Mouse (Mus musculus) common myeloid progenitor, adult 5-6 weeks (primary cell): Measurements from ENCODE around the gene Ptgs2. TPM values are rescaled to one million over a fixed set of nuclear protein-coding genes. Genes with fewer than 3 reads are reported as not detected.
A peak's percentile ranks its signal among the peaks of the same experiment; 100 is the strongest.

ENCODE experiments used
- ATAC-seq: replicated peaks from 2 replicates; pipeline ENCODE4 v1.8.0; 2016; ENCODE audit warnings: low read depth, mild to moderate bottlenecking, moderate TSS enrichment, inconsistent platforms; ENCODE audit not compliant: poor library complexity, severe bottlenecking
- total RNA-seq: library from RNA; stranded (forward); fragments of 200-1000, 187-1606 nt; gene quantifications from 2 replicates; pipeline ENCODE4 v1.2.3, GENCODE M21; 2017

Gene Ptgs2
- total RNA-seq = 4.8 and 8.0 TPM in 2 replicates

DNA sequence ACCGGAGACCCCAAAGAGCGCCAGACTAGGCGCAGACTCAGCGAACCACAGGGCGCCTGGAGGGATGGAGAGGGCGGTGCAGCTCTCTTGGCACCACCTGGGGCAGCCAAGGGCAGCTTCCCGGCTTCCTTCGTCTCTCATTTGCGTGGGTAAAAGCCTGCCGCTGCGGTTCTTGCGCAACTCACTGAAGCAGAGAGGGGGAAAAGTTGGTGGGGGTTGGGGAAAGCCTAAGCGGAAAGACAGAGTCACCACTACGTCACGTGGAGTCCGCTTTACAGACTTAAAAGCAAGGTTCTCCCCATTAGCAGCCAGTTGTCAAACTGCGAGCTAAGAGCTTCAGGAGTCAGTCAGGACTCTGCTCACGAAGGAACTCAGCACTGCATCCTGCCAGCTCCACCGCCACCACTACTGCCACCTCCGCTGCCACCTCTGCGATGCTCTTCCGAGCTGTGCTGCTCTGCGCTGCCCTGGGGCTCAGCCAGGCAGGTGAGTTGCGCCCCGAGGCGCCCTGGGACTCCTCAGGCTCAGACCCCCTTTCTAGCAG, at the start of gene Ptgs2:
TSS of gene Ptgs2 (plus strand) at position 242 of the 544 bp plus-strand sequence.
- ATAC-seq = peak; percentile 96

DNA sequence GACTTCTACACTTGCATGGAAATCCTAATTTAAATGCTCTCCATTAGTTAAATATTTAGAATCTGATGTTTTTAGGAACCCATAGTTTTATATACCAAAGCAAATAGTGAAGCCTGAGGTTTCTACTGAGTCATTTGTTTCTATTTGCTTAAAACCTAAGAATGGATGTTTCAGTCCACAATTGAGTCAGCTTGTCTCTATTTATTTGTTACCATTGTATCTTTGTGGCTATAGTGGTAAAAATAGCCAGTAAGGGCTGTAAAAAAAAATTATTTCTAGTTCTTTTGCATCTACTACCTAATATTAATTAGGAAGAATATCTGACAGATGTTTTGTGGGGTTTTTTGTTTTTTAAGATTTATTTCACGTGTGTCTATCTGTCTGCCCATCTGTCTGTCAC, 49.6 kb upstream of the Ptgs2 start:
- ATAC-seq = no peak

DNA sequence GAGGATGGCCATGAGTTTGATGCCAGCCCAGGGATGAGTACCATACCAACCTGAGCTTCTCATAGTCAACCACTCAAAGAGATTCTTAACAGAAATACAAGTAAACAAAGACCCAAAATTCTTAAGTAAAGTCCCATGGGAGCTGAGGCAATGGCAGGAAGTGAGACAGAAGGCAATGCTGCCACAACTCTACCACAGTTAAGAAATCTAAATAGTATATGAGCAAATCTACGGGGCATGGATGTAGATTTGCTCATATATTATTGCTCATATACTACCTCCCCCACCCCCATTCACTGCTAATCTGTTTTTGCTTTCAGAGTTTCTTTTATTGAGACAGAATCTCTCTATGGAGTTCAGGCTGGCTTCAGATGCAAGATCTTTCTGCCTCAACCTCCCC, 34.1 kb upstream of the Ptgs2 start:
- ATAC-seq = no peak

DNA sequence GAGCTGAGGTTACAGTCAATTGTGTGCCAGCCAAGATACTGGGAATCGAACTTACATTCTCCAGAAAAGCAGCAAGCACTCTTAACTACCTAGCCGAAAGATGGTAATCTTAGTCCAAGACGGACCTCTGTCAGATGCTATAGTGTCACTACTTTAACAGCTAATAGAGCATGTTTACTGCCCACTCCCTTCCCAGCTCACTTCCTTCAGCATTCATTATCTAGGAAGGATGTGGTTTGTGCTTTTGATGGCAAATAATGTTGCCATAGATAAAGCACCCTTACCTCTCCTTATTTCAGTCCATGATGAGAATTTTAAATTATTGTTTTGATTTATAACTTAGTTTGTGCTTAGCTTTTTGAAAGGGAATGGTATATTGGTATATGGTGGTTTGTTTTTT, 27.0 kb upstream of the Ptgs2 start:
- peak; percentile 36 for ATAC-seq

DNA sequence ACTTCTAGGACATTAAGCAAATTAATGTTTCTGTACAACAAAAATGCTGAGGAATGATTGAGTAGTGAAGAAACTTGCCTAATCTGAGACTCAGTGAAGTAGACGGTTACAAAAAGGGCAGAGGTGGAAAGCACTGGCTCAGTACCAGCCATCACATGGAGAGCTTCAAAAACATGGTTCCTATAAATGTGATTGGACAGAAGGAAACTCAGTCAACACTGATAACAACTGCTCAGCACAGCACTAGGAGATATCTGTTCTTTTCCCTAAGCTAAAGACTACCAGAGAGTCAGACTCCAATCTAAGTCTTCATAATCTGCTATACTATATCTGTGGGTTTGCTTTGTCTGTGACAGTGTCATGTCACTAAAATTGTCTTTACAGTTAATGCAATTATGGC, 25.2 kb upstream of the Ptgs2 start:
- ATAC-seq = no peak

DNA sequence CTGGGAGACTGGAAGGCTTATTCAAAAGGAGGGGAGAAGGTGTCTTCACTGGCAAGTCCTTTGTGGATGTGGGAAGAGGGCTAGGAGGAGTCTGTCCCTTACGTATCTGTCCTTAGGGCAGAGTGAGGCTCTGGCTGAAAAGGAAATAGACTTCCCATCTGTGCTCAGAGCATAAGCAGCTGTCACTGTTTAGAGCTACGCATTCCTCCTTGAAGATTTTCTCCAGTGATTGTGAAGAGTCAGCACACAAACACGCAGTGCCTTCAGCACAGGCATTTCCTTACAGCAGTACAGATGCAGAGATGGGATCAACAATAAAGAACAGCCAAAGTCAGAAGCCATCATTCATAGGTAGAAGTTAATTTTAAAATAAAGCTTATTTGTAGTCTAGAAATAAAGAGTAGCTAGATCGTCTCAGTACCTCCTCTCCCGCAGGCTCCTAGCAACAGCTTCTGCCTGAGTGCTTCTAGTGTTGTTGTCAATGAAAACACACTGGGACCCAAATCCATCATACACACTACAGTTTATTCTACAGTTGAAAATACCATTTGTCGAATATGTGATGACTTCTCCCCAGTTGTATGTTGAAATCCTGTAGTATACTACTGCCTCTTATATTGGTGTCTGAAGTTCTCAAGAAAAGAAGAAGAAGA, 10.7 kb upstream of the Ptgs2 start:
- ATAC-seq = no peak

DNA sequence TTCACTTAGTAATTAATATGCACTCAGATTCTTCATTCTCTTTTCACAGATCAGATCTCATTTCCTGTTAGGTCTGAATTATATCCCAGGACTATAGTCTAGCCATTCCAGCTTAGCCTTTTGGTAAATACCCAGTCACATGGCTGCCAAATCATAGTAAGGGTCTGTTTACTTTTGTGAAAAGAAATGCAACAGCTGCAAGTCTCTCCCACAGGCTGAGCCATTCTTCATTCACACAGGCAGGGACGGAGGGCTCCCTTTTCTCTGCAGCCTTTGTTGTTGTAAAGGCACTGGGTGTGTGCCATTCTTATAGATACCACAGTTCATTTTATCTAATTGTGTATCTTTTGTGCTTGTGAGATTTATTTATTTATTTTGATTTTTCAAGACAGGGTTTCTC, 9.6 kb upstream of the Ptgs2 start:
- ATAC-seq = no peak

DNA sequence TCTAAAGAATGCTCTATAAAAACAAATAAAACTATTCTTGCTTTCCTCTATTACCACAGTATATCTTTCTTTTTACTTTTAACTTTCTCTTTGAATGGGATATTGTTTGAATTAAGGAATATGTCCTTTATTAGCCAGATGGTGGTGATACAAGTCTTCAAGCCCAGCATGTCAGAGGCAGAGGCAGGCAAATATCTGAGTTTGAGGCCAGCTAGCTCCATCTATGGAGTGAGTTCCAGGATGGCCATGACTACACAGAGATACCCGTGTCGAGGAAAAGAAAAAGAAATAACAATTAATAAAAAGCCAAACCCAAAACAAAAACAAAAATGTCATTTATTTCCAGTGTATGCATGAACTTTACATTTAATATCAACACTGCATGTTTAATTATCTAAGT, 2.8 kb upstream of the Ptgs2 start:
- ATAC-seq = no peak

DNA sequence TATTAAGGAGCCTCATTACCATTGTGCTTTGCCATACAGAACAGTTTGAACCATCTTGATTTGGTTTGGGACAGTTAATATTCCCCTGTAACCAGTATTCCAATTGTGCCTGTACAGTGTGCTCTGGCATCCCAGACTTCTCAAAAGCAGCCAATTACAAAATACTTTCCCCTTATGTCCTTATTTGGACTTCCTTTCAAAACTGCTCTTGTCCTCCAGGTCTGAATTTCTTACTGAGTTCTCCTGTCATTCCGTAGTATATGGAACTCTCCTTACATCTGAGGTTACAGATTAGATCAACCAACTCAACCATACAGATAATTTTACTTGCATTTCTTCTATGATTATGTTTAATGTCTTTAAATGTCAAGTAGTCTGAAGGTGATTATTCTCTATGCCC, 2.1 kb upstream of the Ptgs2 start:
- ATAC-seq = no peak

DNA sequence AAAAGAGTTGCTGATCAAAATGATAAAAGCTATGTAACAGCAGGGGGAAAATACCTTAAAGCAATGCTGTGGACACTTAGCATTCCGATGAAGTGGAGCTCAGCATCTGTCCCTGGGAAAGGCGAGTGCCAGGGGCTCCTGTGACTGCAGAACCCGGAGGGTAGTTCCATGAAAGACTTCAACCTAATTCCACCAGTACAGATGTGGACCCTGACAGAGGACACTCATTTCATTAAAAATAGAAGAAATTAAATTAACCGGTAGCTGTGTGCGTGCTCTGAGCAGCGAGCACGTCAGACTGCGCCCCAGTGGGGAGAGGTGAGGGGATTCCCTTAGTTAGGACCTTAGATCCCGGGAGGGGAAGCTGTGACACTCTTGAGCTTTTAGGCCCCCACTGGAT, 457 bp upstream of the Ptgs2 start:
- ATAC-seq = no peak

DNA sequence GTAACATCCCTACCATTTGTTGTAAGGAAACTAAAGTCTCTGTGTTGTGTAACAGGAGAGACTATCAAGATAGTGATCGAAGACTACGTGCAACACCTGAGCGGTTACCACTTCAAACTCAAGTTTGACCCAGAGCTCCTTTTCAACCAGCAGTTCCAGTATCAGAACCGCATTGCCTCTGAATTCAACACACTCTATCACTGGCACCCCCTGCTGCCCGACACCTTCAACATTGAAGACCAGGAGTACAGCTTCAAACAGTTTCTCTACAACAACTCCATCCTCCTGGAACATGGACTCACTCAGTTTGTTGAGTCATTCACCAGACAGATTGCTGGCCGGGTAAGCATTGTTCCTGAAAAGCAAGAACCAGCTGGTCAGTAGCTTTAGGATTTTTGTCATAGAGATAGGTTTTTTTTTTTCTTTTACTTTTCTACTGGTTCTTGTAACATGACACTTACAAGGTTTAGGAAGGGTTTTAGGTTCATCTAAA, 4.4 kb downstream of the Ptgs2 start:
- no peak for ATAC-seq

DNA sequence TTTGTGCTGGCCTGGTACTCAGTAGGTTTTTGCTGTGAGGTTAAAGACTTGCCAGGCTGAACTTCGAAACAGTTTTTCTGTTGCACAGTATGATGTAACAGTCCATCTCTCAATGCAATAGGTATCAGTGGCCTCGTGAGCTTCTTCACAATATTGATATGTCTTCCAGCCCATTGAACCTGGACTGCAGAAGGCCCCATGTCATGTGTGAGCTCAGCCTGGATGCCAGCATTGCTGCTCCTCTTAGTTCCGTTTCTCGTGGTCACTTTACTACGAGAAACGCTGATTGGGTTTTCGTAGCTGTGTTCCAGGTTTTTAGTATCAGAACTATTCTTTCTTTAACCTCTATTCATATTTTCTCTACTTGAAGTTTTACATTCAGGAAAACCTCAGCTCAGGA, 6.9 kb downstream of the Ptgs2 start:
- ATAC-seq = no peak

DNA sequence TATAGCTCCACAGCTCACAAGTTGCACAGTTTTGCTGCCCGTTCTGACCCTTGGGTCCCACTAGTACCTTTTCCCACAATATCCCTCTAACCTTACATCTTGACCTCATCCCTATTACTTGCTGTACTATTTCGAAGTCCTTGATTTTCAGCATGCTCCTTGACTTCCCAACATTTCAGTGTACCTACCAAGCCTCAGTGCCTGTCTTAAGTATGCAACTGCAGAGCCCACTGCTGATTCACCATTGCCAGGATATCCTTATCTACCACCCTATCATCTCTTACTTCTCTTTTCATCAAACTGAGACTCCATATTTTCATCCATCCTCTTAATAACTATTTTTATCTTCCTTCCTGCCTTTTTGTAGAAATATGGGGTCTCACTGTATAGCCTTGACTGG, 9.8 kb downstream of the Ptgs2 start:
- no peak for ATAC-seq

DNA sequence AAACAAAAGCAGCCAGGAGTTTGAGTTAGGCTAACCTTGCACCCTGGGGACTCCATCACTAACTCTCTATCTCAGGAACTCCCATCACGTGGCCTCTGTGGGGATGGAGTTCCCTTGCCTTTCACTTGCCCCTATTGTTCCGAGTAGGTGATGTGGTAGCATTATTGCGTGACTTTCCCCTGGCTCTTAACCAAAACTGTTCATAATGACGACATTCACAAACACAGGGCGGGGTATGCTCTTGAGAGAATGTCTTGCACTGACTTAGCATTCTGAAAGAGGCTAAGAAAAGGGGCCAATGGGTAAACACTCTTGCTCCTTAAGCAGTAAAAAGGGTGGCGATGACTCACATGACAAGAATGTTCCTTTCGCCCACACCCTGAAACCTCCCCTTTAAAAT, 15.5 kb downstream of the Ptgs2 start:
- no peak for ATAC-seq

DNA sequence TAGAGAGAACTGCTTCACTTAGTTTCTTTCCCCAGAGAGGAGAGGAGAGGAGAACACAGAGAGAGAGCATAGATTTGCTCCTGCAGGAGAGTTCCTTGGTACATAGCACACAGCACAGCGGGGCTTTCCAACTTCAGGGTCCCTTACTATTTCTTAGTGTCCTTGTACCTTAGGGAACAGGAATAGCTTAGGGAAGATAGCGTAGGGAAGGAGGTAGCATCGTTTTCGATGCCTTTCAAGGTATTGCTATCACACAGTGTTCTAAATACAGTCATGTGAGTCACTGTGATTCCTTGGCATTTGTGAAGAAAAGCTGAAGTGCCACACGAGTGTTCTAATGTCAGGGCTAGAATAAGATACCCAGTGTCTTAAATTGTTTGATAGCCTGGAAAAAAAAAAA, 18.5 kb downstream of the Ptgs2 start:
- ATAC-seq = no peak

DNA sequence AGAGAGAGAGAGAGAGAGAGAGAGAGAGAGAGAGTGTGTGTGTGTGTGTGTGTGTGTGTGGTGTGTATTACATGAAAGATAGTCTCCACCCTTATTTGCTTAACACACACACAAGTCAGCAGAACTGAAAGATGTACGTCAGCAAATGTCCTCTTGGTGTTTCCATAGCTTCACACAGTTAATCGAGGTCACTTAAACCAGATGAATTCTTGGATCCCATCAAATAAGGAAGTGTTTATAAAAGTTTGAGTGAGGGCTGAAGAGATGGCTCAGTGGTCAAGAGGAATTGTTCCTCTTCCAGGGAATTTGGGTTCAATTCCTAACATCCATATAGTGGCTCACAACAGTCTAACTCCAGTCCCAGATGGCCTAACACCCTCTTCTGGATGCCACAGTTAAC, 25.7 kb downstream of the Ptgs2 start:
- no peak for ATAC-seq

DNA sequence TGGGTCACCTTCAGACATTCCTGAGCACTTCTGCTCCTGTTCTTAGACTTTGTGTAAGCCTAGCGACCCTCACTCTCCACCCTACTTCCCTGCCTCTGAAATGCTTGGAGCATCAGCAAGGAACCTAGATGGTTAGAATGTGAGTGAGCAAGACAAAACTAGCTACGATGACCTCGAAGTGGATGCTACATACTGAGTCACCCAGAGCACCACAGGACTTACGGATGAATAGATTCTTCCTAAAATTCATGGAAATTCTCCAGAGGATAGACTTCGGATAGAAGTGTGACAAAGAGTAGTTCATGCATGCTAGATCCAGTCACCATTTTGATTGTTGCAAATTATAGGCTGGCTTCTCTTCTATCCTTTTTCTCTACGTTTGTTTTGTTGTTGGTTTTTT, 30.2 kb downstream of the Ptgs2 start:
- no peak for ATAC-seq

DNA sequence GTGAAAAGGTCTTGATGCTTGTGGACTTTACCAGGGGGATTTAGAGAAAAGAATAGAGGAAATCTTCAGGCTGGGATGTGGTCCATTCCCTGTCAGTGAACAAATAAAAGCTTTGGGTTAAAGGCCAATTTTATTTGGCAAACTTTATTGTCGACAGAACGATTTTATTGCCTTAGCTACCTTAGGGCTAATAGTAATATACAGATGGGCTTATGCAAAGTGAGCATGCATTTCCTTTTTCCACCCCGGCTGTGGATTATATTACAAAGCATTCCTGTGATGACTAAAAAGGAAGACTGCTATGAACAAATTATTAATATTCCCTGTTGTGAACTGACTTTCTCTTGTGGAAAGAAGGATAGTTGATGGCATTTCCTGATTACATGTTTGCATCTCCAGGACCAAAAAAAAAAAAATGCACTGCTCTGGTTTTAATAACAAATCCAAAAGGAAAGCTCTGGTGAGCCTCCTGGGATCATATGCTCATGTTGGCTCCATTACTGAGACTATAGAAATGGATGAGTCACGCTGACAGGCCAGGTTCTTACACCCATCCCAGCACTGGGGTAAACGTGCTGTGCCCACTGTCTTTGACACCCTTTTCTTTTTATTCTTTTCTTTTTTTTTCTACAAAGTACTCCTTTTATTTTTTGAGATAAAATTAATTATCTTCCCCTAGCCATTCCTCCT, 30.9 kb downstream of the Ptgs2 start:
- no peak for ATAC-seq

DNA sequence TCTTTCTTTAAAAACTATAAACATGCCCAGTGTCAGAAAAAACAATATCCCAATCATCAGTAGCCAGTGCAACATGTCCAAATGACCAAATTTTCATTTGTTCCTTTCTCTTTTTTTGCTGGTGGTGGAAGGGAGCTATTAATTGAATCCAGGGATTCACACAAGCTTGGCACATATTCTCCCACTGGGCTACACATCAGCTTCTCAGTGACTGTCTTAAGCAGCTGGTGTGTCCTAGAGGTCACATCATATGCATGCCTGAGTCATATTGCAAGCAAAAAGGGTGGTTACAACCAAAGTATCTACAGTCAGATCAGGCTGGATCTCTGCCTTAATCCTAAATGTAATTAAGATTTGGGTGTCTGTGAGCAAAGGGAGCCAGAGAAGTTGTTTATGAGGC, 35.5 kb downstream of the Ptgs2 start:
- ATAC-seq = no peak

DNA sequence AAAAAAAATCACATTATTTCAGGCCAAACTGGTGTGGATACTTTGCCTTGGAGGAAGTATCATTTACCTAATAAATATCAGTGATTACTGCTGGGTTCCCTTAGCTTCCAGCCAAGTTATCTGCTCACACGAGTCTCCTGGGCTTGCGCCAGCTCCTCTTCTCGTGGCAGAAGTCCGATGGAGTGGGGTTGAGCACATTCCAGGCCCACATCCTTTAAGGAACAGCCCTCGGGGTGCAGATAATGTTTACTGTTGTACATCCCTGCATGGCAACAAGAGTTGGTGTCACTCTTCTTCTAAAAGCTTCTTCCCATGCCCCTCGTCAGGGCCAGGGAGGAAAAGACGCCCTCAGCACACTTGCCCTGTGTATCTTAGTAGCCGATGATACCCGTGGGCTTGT, 39.9 kb downstream of the Ptgs2 start:
- ATAC-seq = no peak

DNA sequence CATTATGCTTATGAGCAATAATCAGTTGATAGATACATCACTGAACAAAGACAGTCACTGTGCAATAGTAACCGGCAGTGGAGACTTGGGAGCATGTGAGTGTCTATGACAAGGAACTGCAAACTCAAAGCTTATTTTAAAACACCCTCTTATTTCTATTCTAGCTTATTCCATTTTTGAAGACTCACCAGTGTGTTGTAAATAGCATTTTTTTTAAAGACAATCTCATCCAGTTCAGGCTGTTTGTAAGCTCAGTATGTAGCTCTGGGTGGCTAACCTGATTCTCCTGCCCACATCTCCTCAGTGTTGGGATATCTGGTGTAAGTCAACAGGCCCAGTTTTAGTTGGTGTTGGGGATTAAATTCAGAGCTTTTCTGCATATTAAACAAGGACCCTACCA, 42.1 kb downstream of the Ptgs2 start:
- ATAC-seq = no peak

DNA sequence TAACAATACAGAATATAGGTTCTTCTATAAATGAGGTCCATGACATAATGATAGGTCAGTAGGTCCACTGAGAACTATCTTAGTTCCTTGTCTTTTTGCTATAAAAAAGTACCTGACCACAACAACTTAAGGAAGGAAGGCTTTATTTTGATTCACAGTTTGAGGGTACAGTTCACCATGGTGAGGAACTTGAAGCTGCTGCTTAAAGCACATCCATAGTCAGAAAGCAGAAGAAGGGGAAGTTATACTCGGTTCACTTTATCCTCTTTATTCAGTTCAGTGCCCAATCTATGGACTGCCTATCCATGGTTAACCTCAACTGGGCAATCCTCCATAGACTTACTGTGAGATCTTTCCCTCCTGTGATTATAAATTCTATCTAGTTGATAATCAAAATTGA, 43.7 kb downstream of the Ptgs2 start:
- ATAC-seq = peak; percentile 97
